Mouse (Mus musculus) kidney, adult 8-10 months (tissue): ENCODE measurements around the gene Mvp.

Experiments used
- DNase-seq, 2 experiments: peaks; one replicate each; pipeline ENCODE4 v3.0.0; 2022

The Mvp gene

DNA sequence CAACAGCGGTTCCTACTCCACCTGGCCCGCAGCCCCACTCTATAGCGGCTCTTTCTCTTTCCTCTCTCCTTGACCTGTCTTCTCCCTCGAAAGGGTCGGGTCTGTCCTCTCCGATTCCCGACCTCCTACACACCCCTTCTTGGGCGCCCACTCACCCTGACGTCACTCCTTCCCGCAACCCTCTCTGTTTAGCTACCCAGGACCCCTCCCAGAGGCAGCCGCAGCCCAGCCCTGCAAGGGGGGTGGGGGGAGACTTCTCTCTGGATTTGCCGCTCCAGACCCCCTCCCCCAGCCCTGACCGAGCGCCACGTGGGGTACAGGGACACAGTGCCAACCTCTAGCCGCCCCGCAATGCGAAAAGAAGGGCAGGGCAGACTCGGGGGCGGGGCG is 65.0 kb downstream of the Mvp start, which contains the start of gene Asphd1:
Gene Asphd1 (minus strand): TSS at position 180 of the 390 bp plus-strand sequence.
- DNase-seq = no peak

- DNase-seq = no peak
These were observed 65.8 kb downstream of the Mvp start for GRCm38 (mm10) chr7:126948626-126949025.

DNA sequence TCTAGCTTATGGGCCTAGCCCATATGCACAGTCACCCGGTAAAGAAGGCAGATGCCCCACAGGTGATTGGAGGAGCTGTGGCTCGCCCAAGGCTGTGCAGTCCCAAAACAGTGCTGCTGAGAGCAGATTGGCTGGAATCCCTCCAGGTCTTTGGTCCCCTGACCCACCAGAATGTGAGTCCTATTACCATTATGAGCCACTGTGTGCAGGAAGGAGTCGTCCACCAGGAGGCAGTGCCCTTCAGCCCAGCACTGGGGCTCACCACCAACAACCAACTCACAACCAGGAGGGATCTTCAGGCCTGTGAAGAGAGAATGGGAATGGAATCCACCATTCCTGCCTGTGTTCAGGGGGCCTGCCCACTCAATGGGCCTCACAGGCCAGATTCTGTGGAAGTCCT is 67.9 kb downstream of the Mvp start:
- peak in 1 of 2 experiments; percentile 41 for DNase-seq

- DNase-seq = no peak
These were observed 72.6 kb downstream of the Mvp start for GRCm38 (mm10) chr7:126941801-126942200.

DNA sequence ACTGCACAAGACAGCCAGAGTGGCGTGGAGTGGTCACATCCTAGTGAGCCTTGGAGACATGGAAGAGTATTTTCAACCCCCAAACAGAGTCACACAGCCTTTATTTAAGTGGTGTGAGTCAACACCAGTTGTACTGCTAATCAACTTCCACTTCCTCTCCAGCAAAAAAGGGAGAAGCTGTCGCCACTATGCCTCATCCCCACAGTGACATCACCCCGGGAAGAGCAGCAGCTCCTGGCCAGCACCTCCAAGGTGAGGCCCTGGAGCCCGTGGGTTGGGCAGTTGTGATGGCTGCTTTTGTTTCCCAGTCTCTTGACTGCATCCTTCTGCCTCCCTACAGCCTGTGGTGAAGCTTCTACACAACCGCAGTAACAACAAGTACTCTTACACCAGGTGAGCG is 73.2 kb downstream of the Mvp start:
- DNase-seq = no peak
